Mouse (Mus musculus) ES-Bruce4 (cell line): ENCODE measurements around the gene Gpr39. TPM values are rescaled to one million over a fixed set of nuclear protein-coding genes. Genes with fewer than 3 reads are reported as not detected.

Source experiments
- H3K27ac ChIP-seq: 2 replicates; pipeline ENCODE4 v1.5.1; 2012; ENCODE audit warnings: low read length, inconsistent platforms; ENCODE audit not compliant: insufficient read depth
- H3K27me3 ChIP-seq: 2 replicates; pipeline ENCODE4 v1.6.1; 2012; ENCODE audit warnings: mild to moderate bottlenecking, low read length, inconsistent platforms; ENCODE audit not compliant: control insufficient read depth, poor library complexity, insufficient read depth, severe bottlenecking
- H3K36me3 ChIP-seq: 2 replicates; pipeline ENCODE4 v1.6.1; 2012; ENCODE audit warnings: inconsistent platforms, mild to moderate bottlenecking, low read length, moderate library complexity; ENCODE audit not compliant: control insufficient read depth, poor library complexity, insufficient read depth, severe bottlenecking
- H3K4me1 ChIP-seq: one replicate; pipeline ENCODE4 v1.8.1; 2011; ENCODE audit warnings: low read length; ENCODE audit not compliant: control insufficient read depth, insufficient read depth
- H3K4me3 ChIP-seq: 2 replicates; pipeline ENCODE4 v1.5.1; 2011; ENCODE audit warnings: low read depth, mild to moderate bottlenecking, low read length
- H3K9ac ChIP-seq: 2 replicates; pipeline ENCODE4 v1.6.1; 2012; ENCODE audit warnings: low read depth, mild to moderate bottlenecking, inconsistent platforms; ENCODE audit not compliant: poor library complexity, severe bottlenecking
- H3K9me3 ChIP-seq: replicated peaks from 2 replicates; pipeline ENCODE4 v1.6.1; 2012; ENCODE audit warnings: mild to moderate bottlenecking, low read length, inconsistent platforms; ENCODE audit not compliant: control insufficient read depth, poor library complexity, insufficient read depth, severe bottlenecking
- CTCF ChIP-seq: IDR thresholded peaks from one replicate; pipeline ENCODE4 v1.8.1; 2011; ENCODE audit warnings: low read depth, low read length
- EP300 ChIP-seq: IDR thresholded peaks from 2 replicates; pipeline ENCODE4 v1.6.1; 2011; ENCODE audit warnings: low read depth, low read length; ENCODE audit not compliant: insufficient read depth
- POLR2A ChIP-seq: IDR thresholded peaks from one replicate; pipeline ENCODE4 v1.8.1; 2011; ENCODE audit warnings: low read length; ENCODE audit not compliant: insufficient read depth
- polyA plus RNA-seq: library from polyadenylated mRNA; stranded (reverse); fragments of >200 nt; gene quantifications from 2 replicates; pipeline ENCODE4 v1.2.4, GENCODE M21; 2011; ENCODE audit warnings: low read depth; ENCODE audit not compliant: missing spikeins, insufficient read depth, insufficient read length

The Gpr39 gene
- polyA plus RNA-seq, 1 experiment = 0.93 TPM

DNA sequence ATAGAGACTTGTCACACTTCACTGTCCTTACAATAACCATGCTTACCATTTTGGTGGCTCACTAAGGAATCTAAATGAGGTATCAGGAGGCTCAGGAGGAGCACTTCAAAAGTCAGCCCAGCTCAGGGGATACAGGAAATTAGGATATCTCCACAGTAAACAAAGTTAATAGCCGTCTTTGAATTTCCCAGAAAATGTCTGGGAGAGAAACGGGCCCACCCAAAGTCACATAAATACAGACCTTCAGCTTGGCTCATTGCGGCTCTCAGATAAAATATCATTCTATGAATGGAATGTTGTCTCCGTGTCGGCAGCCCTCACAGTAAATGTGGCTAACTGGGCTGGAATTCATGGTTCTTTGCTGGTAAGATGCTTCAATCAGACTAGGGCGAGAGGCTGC lies 42.3 kb downstream of the Gpr39 start:
- TF ChIP-seq EP300 = no peak
- no peak for TF ChIP-seq POLR2A
- TF ChIP-seq CTCF = no peak
- Histone ChIP-seq H3K27me3 (no peaks in the 10 kb centered on the region), H3K27ac (no peak overlapping the region), H3K4me1 (no peaks in the 10 kb centered on the region), H3K4me3 (no peak overlapping the region), H3K36me3 (no peaks in the 10 kb centered on the region), H3K9me3 (no peaks in the 10 kb centered on the region), H3K9ac (no peak overlapping the region)

DNA sequence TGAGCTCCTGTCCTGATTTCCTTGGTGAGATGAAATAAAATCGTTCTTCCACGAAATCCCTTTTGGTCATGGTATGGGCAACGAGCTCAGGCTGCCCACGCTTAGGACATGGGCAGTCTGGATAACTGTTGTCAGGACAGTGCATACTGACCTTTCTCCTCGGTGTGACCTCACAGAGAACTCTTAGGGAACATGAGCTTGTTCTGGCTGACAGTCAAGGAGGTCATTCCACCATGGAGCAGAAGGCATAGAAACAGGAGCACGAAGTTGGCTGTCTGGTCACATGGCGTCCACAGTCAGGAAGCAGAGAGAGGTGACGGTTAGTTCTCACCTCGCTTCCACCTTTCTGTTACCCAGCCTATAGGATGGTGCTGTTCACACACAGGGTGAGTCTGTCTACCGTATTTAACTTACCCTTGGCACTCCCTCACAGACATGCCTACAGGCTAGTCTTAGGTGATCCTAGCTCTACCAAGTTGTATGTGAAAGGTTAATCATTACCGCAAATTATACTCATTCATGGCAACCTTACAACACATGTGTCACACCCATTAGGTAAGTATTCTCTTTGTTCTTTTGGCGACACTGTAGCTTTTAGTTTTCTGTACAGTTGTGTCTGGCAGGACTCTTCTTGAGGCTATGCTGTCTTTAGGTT lies 44.4 kb downstream of the Gpr39 start:
- Histone ChIP-seq H3K9ac (no peak overlapping the region), H3K36me3 (no peaks in the 10 kb centered on the region), H3K9me3 (no peaks in the 10 kb centered on the region), H3K27ac (no peak overlapping the region), H3K27me3 (no peaks in the 10 kb centered on the region), H3K4me3 (no peak overlapping the region), H3K4me1 (no peaks in the 10 kb centered on the region)
- TF ChIP-seq POLR2A (no peak), EP300 (no peak), CTCF (no peak)

DNA sequence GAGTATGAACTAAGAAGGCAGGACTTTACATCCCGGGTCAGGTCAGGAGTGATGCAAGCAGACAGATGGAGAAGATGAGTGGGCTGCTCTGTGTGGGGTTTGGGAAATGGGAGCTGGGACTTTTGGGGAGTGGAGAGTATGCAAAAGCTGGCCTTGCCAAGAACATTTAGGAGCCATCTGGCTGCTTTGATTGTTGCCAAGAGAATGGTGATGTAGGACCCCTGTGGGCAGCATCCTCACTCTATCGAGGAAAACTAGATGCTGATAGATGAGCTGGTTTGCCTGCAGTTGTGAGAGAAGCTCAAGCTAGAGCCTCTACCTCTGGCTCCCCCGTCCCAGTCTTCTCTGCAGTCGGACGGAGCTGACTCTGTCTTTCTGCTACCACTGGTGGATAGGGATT lies 47.5 kb downstream of the Gpr39 start:
- no peaks in the 10 kb centered on the region for H3K9me3 ChIP-seq
- H3K4me1 ChIP-seq = no peaks in the 10 kb centered on the region
- no peak overlapping the region for H3K4me3 ChIP-seq
- H3K27ac ChIP-seq = no peak overlapping the region
- TF ChIP-seq POLR2A (no peak), CTCF (no peak), EP300 (no peak)
- H3K27me3 ChIP-seq = no peaks in the 10 kb centered on the region
- no peak overlapping the region for H3K9ac ChIP-seq
- no peaks in the 10 kb centered on the region for H3K36me3 ChIP-seq

DNA sequence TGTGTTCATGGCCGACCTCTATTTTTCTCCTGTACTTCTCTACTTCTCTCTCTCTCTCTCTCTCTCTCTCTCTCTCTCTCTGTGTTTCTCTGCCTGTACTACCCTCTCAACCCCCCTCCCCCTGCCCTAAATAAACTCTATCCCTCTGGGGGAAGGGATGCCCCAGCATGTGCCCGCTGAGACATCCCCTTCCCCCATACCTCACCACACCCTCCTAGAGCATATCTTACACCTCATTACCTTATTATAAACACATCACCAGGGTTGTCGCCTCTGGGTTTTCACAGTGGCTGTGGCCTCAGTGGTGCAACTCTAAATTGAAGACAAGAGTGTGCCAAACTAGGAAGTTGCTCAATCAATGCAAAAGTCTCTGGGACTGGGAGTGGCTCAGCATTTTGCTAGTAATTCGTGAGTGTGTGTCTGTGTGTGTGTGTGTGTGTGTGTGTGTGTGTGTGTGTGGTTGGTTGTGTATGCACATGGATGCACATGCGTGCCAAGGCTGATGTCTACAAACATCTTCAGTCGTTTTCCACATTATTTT lies 52.3 kb downstream of the Gpr39 start:
- H3K9ac ChIP-seq = no peak overlapping the region
- H3K9me3 ChIP-seq = no peaks in the 10 kb centered on the region
- TF ChIP-seq EP300 = no peak
- no peak for TF ChIP-seq POLR2A
- no peak for TF ChIP-seq CTCF
- H3K27ac ChIP-seq = no peak overlapping the region
- H3K4me3 ChIP-seq = no peak overlapping the region
- H3K36me3 ChIP-seq = no peaks in the 10 kb centered on the region
- no peaks in the 10 kb centered on the region for H3K4me1 ChIP-seq
- no peaks in the 10 kb centered on the region for H3K27me3 ChIP-seq

DNA sequence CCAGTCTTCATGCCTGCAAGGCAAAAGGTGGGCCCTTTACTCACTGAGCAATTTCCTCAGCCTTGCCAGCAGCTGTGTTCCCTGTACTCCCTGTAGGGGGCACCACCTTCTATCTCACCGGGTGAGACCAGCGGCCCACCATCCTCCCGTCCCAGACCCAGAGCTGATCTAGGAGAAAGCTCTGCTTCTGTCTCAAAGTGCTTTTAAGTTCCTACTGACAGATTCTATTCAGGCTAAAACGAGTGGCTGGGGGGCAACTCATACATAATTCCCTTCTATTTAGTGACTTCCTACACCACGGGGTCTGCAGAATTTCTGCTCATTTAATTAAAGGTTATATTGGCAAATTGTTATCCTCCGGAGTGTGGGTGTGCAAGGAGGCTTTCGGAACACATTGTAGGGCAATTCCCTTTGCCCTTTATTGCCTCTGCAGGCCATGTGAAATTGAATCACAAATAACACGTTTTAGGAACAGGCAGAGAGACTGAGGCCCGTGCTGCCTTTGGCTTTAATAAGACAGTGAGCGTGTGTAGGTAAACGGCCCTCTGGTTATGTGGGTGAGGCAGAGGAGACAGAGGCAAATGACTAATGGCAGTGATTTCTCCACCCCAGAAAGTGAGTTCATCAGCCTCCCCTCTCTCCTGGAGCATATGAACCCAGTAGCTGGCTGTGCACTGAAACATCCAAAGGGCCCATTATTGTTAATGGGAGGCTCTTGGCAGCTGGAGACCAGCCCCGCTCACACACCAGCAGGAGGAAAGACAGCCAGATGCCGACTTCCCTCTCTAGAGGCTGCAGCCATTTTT lies 53.1 kb downstream of the Gpr39 start:
- Histone ChIP-seq H3K27ac (no peak overlapping the region), H3K36me3 (no peaks in the 10 kb centered on the region), H3K4me1 (no peaks in the 10 kb centered on the region), H3K9me3 (no peaks in the 10 kb centered on the region), H3K9ac (no peak overlapping the region), H3K27me3 (no peaks in the 10 kb centered on the region), H3K4me3 (no peak overlapping the region)
- TF ChIP-seq EP300 (no peak), POLR2A (no peak), CTCF (peak; percentile 79)

DNA sequence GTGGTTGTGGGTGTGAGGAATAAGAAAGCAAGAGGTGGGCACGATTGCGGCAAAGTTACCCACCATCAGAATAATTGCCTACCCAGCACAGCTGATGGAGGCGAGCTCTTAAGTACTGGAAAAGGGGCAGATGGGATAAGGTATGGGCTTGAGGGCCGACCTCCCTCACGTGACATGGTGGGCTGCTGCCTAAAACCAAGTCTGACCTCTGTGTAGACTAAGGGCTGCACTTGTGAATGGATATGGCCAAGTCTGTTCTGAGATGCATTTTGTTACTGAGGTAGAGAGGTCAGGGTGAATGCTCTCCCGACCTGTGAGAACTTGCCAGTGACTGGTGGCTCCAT lies 53.7 kb downstream of the Gpr39 start:
- Histone ChIP-seq H3K9me3 (no peaks in the 10 kb centered on the region), H3K9ac (no peak overlapping the region), H3K27ac (no peak overlapping the region), H3K27me3 (no peaks in the 10 kb centered on the region), H3K36me3 (no peaks in the 10 kb centered on the region), H3K4me3 (no peak overlapping the region), H3K4me1 (no peaks in the 10 kb centered on the region)
- TF ChIP-seq POLR2A (no peak), EP300 (no peak)
